Mouse (Mus musculus): ENCODE measurements at regions not wholly inside any gene's neighbourhood (a gene's known extent, or its start where the extent isn't known, plus 50 kb on each side); places are given as distances from the start of the nearest gene placed in this dataset.

GRCm38 (mm10) chr17:76535772-76536171 is 984.0 kb upstream of the Fam98a start:
- TF ChIP-seq POLR2A (IDR thresholded peaks at IDR 0.05; ENCODE audit: borderline replicate concordance, extremely low read depth, low read depth, low read length): no peak
- no peak for TF ChIP-seq CTCF (IDR thresholded peaks at IDR 0.05; ENCODE audit: insufficient read depth, low read length)

Data from lung, adult 2 months (tissue).